Mouse (Mus musculus) midbrain, embryonic 12.5 days (tissue): Measurements from ENCODE around the gene Cped1. TPM values are rescaled to one million over a fixed set of nuclear protein-coding genes. Genes with fewer than 3 reads are reported as not detected.
A peak's percentile ranks its signal among the peaks of the same experiment; 100 is the strongest.

Experiments used
- ATAC-seq: fragments of 200-750 bp; cut with Nextera tagmentation; 2 replicates; pipeline ENCODE4 v1.8.0; 2017; ENCODE audit warnings: low read depth, moderate TSS enrichment, moderate library complexity; ENCODE audit not compliant: low FRiP score
- H3K27ac ChIP-seq: fragments of 300-500 bp; sonication (generic); replicated peaks from 2 replicates; pipeline ENCODE4 v1.5.1; 2016; ENCODE audit warnings: mild to moderate bottlenecking
- H3K27me3 ChIP-seq: fragments of 300-500 bp; sonication (generic); 2 replicates; pipeline ENCODE4 v1.6.1; 2016; ENCODE audit warnings: mild to moderate bottlenecking
- H3K36me3 ChIP-seq: fragments of 300-500 bp; sonication (generic); 2 replicates; pipeline ENCODE4 v1.6.1; 2016
- H3K4me1 ChIP-seq: fragments of 300-500 bp; sonication (generic); 2 replicates; pipeline ENCODE4 v1.6.1; 2016
- H3K4me2 ChIP-seq: fragments of 300-500 bp; sonication (generic); replicated peaks from 2 replicates; pipeline ENCODE4 v1.6.1; 2016; ENCODE audit warnings: mild to moderate bottlenecking, moderate library complexity
- H3K4me3 ChIP-seq: fragments of 300-500 bp; sonication (generic); 2 replicates; pipeline ENCODE4 v1.5.1; 2016; ENCODE audit warnings: mild to moderate bottlenecking
- H3K9ac ChIP-seq: fragments of 300-500 bp; sonication (generic); replicated peaks from 2 replicates; pipeline ENCODE4 v1.6.1; 2016; ENCODE audit warnings: mild to moderate bottlenecking, moderate library complexity
- H3K9me3 ChIP-seq: fragments of 300-500 bp; sonication (generic); 2 replicates; pipeline ENCODE4 v1.6.1; 2016; ENCODE audit warnings: mild to moderate bottlenecking
- WGBS: fragments of 180-500 bp; shearing (Covaris S2); methylation state at CpG from one replicate; pipeline ENCODE4 v1.1.7; 2016; 5-methylcytosine and 5-hydroxymethylcytosine counted together
- polyA plus RNA-seq: library from polyadenylated mRNA; unstranded; fragments of >200 nt; fragmentation: Nextera tagmentation; extraction: Ambion mirVana; gene quantifications from 2 replicates; pipeline ENCODE4 v1.2.1, GENCODE M21; 2016

Gene Cped1
- 8.7 and 10.8 TPM in 2 replicates for polyA plus RNA-seq

GRCm38 (mm10) chr6:21985732-21986540 is at the start of gene Cped1:
Cped1 (plus strand) TSS chr6:21985916.
- H3K9me3 ChIP-seq = no peaks in the 10 kb centered on the region
- H3K4me1 ChIP-seq = peaks cover 16% of the 10 kb centered on the region
- 1% methylated on average over 38 of the region's 38 CpGs for WGBS
- H3K4me2 ChIP-seq = peak within 1 kb of the TSS; percentile 92
- no peak within 1 kb of the TSS for H3K27ac ChIP-seq
- peak within 1 kb of the TSS; percentile 48 for H3K4me3 ChIP-seq
- H3K9ac ChIP-seq = peak within 1 kb of the TSS; percentile 41; the same call in 1 of the 2 replicates
- H3K36me3 ChIP-seq = no peaks in the 10 kb centered on the region
- peak; percentile 78 for ATAC-seq
- peaks cover 32% of the 10 kb centered on the region for H3K27me3 ChIP-seq

- H3K36me3 ChIP-seq = no peaks in the 10 kb centered on the region
- WGBS = 75% methylated on average over 4 of the region's 4 CpGs
- no peaks in the 10 kb centered on the region for H3K9me3 ChIP-seq
- H3K4me3 ChIP-seq = no peak overlapping the region
- no peak overlapping the region for H3K9ac ChIP-seq
- no peaks in the 10 kb centered on the region for H3K4me1 ChIP-seq
- H3K4me2 ChIP-seq = no peak overlapping the region
- H3K27ac ChIP-seq = no peak overlapping the region
- no peaks in the 10 kb centered on the region for H3K27me3 ChIP-seq
- ATAC-seq = no peak
Measured at GRCm38 (mm10) chr6:21937981-21938635, 47.6 kb upstream of the Cped1 start.

GRCm38 (mm10) chr6:21949226-21949731 is 36.4 kb upstream of the Cped1 start, which contains the start of gene Ing3:
Ing3 (plus strand) TSS chr6:21949571.
- ATAC-seq = peak; percentile 97
- Histone ChIP-seq H3K4me2 (peak within 1 kb of the TSS; percentile 72), H3K4me1 (peaks cover 7% of the 10 kb centered on the region), H3K9ac (peak within 1 kb of the TSS; percentile 72), H3K27me3 (no peaks in the 10 kb centered on the region), H3K27ac (peak within 1 kb of the TSS; percentile 96), H3K4me3 (peak within 1 kb of the TSS; percentile 71), H3K9me3 (no peaks in the 10 kb centered on the region), H3K36me3 (peaks cover 15% of the 10 kb centered on the region; the same call in 1 of the 2 replicates)
- WGBS = under 1% methylated on average over 35 of the region's 35 CpGs

GRCm38 (mm10) chr6:21949771-21950448 is 35.8 kb upstream of the Cped1 start:
- peak overlapping the region; percentile 71 for H3K4me3 ChIP-seq
- H3K9ac ChIP-seq = peak overlapping the region; percentile 72
- H3K9me3 ChIP-seq = no peaks in the 10 kb centered on the region
- peak overlapping the region; percentile 72 for H3K4me2 ChIP-seq
- peaks cover 20% of the 10 kb centered on the region; the same call in 1 of the 2 replicates for H3K36me3 ChIP-seq
- no peaks in the 10 kb centered on the region for H3K27me3 ChIP-seq
- WGBS = under 1% methylated on average over 50 of the region's 68 CpGs
- ATAC-seq = peak; percentile 97
- H3K4me1 ChIP-seq = peaks cover 7% of the 10 kb centered on the region
- peak overlapping the region; percentile 96 for H3K27ac ChIP-seq

- Histone ChIP-seq H3K27ac (no peak overlapping the region), H3K36me3 (peaks cover 27% of the 10 kb centered on the region), H3K4me3 (peak overlapping the region; percentile 71), H3K4me2 (peak overlapping the region; percentile 72), H3K27me3 (no peaks in the 10 kb centered on the region), H3K9ac (peak overlapping the region; percentile 72), H3K4me1 (peaks cover 7% of the 10 kb centered on the region), H3K9me3 (no peaks in the 10 kb centered on the region)
- ATAC-seq = no peak
- 93% methylated on average over 2 of the region's 2 CpGs for WGBS
Measured at GRCm38 (mm10) chr6:21950676-21951075, 35.0 kb upstream of the Cped1 start.

- 93% methylated on average over 4 of the region's 4 CpGs for WGBS
- Histone ChIP-seq H3K4me1 (peaks cover 5% of the 10 kb centered on the region), H3K4me3 (no peak overlapping the region), H3K27me3 (no peaks in the 10 kb centered on the region), H3K9me3 (no peaks in the 10 kb centered on the region), H3K4me2 (no peak overlapping the region), H3K27ac (no peak overlapping the region), H3K9ac (no peak overlapping the region), H3K36me3 (peaks cover 48% of the 10 kb centered on the region)
- ATAC-seq = no peak
Measured at GRCm38 (mm10) chr6:21955468-21955867, 30.2 kb upstream of the Cped1 start.

- Histone ChIP-seq H3K9ac (no peak overlapping the region), H3K4me1 (no peaks in the 10 kb centered on the region), H3K9me3 (no peaks in the 10 kb centered on the region), H3K27me3 (no peaks in the 10 kb centered on the region), H3K4me3 (no peak overlapping the region), H3K4me2 (no peak overlapping the region), H3K36me3 (peaks cover 35% of the 10 kb centered on the region), H3K27ac (no peak overlapping the region)
- WGBS = 96% methylated on average over 4 of the region's 4 CpGs
- no peak for ATAC-seq
Measured at GRCm38 (mm10) chr6:21958922-21959321, 26.8 kb upstream of the Cped1 start.

GRCm38 (mm10) chr6:21959909-21960308 is 25.8 kb upstream of the Cped1 start:
- H3K4me3 ChIP-seq = no peak overlapping the region
- no peak for ATAC-seq
- H3K27ac ChIP-seq = no peak overlapping the region
- WGBS = 91% methylated on average over 5 of the region's 5 CpGs
- H3K9me3 ChIP-seq = no peaks in the 10 kb centered on the region
- no peak overlapping the region for H3K4me2 ChIP-seq
- H3K4me1 ChIP-seq = no peaks in the 10 kb centered on the region
- H3K27me3 ChIP-seq = no peaks in the 10 kb centered on the region
- H3K36me3 ChIP-seq = peaks cover 28% of the 10 kb centered on the region
- H3K9ac ChIP-seq = no peak overlapping the region

- Histone ChIP-seq H3K9me3 (no peaks in the 10 kb centered on the region), H3K4me3 (no peak overlapping the region), H3K4me2 (no peak overlapping the region), H3K27me3 (no peaks in the 10 kb centered on the region), H3K27ac (no peak overlapping the region), H3K4me1 (no peaks in the 10 kb centered on the region), H3K9ac (no peak overlapping the region), H3K36me3 (peaks cover 23% of the 10 kb centered on the region)
- 94% methylated on average over 2 of the region's 2 CpGs for WGBS
- ATAC-seq = no peak
Measured at GRCm38 (mm10) chr6:21977532-21977931, 8.2 kb upstream of the Cped1 start.

GRCm38 (mm10) chr6:21981114-21981513 is 4.6 kb upstream of the Cped1 start:
- no peak for ATAC-seq
- Histone ChIP-seq H3K9ac (no peak overlapping the region), H3K4me2 (no peak overlapping the region), H3K4me3 (no peak overlapping the region), H3K27ac (no peak overlapping the region), H3K9me3 (no peaks in the 10 kb centered on the region), H3K36me3 (no peaks in the 10 kb centered on the region), H3K4me1 (peaks cover 10% of the 10 kb centered on the region), H3K27me3 (peaks cover 12% of the 10 kb centered on the region)
- WGBS = 84% methylated on average over 1 of the region's 1 CpGs

- peak overlapping the region; percentile 92 for H3K4me2 ChIP-seq
- ATAC-seq = peak; percentile 79
- 8% methylated on average over 16 of the region's 16 CpGs for WGBS
- no peaks in the 10 kb centered on the region for H3K9me3 ChIP-seq
- no peaks in the 10 kb centered on the region for H3K36me3 ChIP-seq
- H3K27me3 ChIP-seq = peaks cover 32% of the 10 kb centered on the region
- H3K27ac ChIP-seq = no peak overlapping the region
- H3K4me3 ChIP-seq = peak overlapping the region; percentile 48
- peaks cover 16% of the 10 kb centered on the region for H3K4me1 ChIP-seq
- H3K9ac ChIP-seq = peak overlapping the region; percentile 41; the same call in 1 of the 2 replicates
Measured at GRCm38 (mm10) chr6:21984990-21985731, 555 bp upstream of the Cped1 start.
